In the genomic region with DNA sequence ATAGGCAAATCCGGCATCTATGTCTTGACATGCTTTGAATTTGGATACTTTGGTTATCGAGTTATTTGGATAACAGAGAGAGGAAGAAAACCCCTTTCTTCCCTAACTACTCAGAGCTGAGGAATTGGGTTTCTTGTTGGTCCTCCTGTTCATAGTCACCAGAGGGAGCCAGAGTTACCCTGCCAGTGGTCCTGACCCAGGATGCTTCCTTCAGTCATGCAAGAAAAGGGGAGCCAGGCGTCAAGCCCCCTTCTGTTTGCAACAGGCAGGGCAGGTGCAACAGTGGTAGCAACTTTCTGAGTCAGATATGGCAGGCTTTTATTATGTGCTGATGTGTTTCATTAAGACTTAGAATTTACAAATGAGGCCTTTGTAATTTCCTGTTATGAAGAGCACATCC, we compare ENCODE assay signal across 9 mouse cellular contexts.
A peak's percentile ranks its signal among the peaks of the same experiment; 100 is the strongest.
DNase-seq lines count a peak whose midpoint lies in the region; ATAC-seq and TF ChIP-seq lines count a peak whose summit lies in the region.
"Had no signal": no experiment of that assay in that cellular context is flagged by ENCODE, and none has a peak within 500 bp of the region (broad histone marks: within the 10 kb centered on the region; RNA-seq: fewer than 3 reads in every experiment).

No protein-coding gene starts in this region.

- TF ChIP-seq CTCF in left cerebral cortex, adult 2 months (IDR thresholded peaks at IDR 0.05): peak; percentile 54
- TF ChIP-seq CTCF in E14TG2a.4 (conservative IDR thresholded peaks at IDR 0.05; ENCODE audit: low read length): peak; percentile 59

- no peak overlapping the region for H3K4me2 ChIP-seq in midbrain, embryonic 13.5 days (replicated peaks)
- H3K4me2 ChIP-seq: heart, embryonic 13.5 days; neural tube, embryonic 13.5 days had no signal

- WGBS in midbrain, embryonic 13.5 days: 34% methylated on average over 3 of the region's 3 CpGs

- intact Hi-C loops in left cerebral cortex, adult 2 months (cut with DNase I): no loop called here

- no peak for DNase-seq in left cerebral cortex, adult 2 months (ENCODE audit: extremely low spot score in 1 of 2, low spot score in 2 of 2)
- no peak for DNase-seq in left cerebral cortex, adult 8-10 months (ENCODE audit: low spot score in 2 of 2)
- peak; percentile 35 for DNase-seq in forelimb bud, embryonic 11.5 days (ENCODE audit: low read depth, low spot score)
- no peak for DNase-seq in layer of hippocampus, adult 9-10 months (ENCODE audit: low spot score)

- H3K4me3 ChIP-seq in left cerebral cortex, adult 2 months: no peak overlapping the region
- no peak overlapping the region for H3K4me3 ChIP-seq in E14TG2a.4 (replicated peaks; ENCODE audit: low read length)
- H3K4me3 ChIP-seq in midbrain, embryonic 13.5 days (replicated peaks): no peak overlapping the region
- H3K4me3 ChIP-seq: heart, embryonic 13.5 days; neural tube, embryonic 13.5 days had no signal

- no peaks in the 10 kb centered on the region for H3K36me3 ChIP-seq in E14TG2a.4 (ENCODE audit: insufficient read depth, low read length)
- H3K36me3 ChIP-seq in midbrain, embryonic 13.5 days: no peaks in the 10 kb centered on the region
- H3K36me3 ChIP-seq: heart, embryonic 13.5 days; neural tube, embryonic 13.5 days had no signal

- H3K27me3 ChIP-seq in E14TG2a.4 (ENCODE audit: insufficient read depth, low read length): no peaks in the 10 kb centered on the region
- H3K27me3 ChIP-seq in midbrain, embryonic 13.5 days: no peaks in the 10 kb centered on the region
- H3K27me3 ChIP-seq: heart, embryonic 13.5 days; neural tube, embryonic 13.5 days had no signal

- H3K9ac ChIP-seq in midbrain, embryonic 13.5 days (replicated peaks): no peak overlapping the region
- H3K9ac ChIP-seq: heart, embryonic 13.5 days; neural tube, embryonic 13.5 days had no signal

- H3K4me1 ChIP-seq in E14TG2a.4 (replicated peaks; ENCODE audit: low read depth, low read length): no peaks in the 10 kb centered on the region
- no peaks in the 10 kb centered on the region for H3K4me1 ChIP-seq in midbrain, embryonic 13.5 days (replicated peaks)
- H3K4me1 ChIP-seq: heart, embryonic 13.5 days; neural tube, embryonic 13.5 days had no signal

- H3K9me3 ChIP-seq in E14TG2a.4 (ENCODE audit: low read length): no peaks in the 10 kb centered on the region
- no peaks in the 10 kb centered on the region for H3K9me3 ChIP-seq in midbrain, embryonic 13.5 days
- H3K9me3 ChIP-seq: heart, embryonic 13.5 days; neural tube, embryonic 13.5 days had no signal

- ATAC-seq in activated CD4-positive, CD25-positive, alpha-beta regulatory T cell, adult 4 months: peak; percentile 68
- ATAC-seq in midbrain, embryonic 13.5 days: peak; percentile 69

- no peak overlapping the region for H3K27ac ChIP-seq in left cerebral cortex, adult 2 months
- H3K27ac ChIP-seq in midbrain, embryonic 13.5 days: no peak overlapping the region
- H3K27ac ChIP-seq: heart, embryonic 13.5 days; neural tube, embryonic 13.5 days had no signal
